Mouse (Mus musculus): ENCODE measurements around the gene Otogl. TPM values are rescaled to one million over a fixed set of nuclear protein-coding genes. Genes with fewer than 3 reads are reported as not detected.
A peak's percentile ranks its signal among the peaks of the same experiment; 100 is the strongest.
"Not testable (repeated sequence)": the region's sequence is repeated elsewhere in the genome, so short reads cannot be mapped to it uniquely, and the experiment has no call there.

Gene Otogl
- polyA plus RNA-seq, 1 experiment from 2014 or later, result 0.25 TPM

GRCm38 (mm10) chr10:107810649-107811398 lies 101.1 kb downstream of the Otogl start:
- DNase-seq, result no peak
- H3K4me2 ChIP-seq, result no peak overlapping the region

DNA sequence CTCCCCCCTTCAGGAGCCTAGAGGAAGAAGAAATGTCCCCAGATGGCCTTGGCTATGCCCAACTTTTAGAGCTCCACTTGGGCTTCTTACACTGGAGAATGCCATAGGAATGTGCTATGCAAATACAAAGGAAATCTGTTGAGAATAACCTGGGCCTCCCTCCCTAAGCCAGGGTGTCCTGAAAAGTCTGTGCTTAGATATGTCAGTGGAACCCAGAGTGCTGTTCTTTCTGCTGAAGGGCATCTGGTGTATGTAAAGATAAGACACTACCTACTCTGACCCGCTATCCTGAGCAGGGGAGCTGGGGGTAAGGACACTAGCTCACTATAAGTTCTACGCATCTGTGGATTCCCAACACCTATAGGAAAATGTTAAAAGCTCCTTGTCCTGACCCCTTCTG lies 106.7 kb downstream of the Otogl start:
- no peak for TF ChIP-seq CTCF (IDR thresholded peaks at IDR 0.05; ENCODE audit: low read depth)
- Histone ChIP-seq H3K9me3 (ENCODE audit: low read depth, low read length) (no peaks in the 10 kb centered on the region), H3K4me2 (no peak overlapping the region), H3K9ac (no peak overlapping the region), H3K36me3 (ENCODE audit: insufficient read depth) (no peaks in the 10 kb centered on the region), H3K27me3 (ENCODE audit: insufficient read depth, low read length) (no peaks in the 10 kb centered on the region), H3K4me1 (ENCODE audit: insufficient read depth) (no peaks in the 10 kb centered on the region), H3K4me3 (ENCODE audit: low read depth, low read length) (no peak overlapping the region), H3K27ac (ENCODE audit: low read depth) (no peak overlapping the region)
- 63% methylated on average over 2 of the region's 2 CpGs for WGBS
- ATAC-seq (ENCODE audit: insufficient read depth) (peak; percentile 44; the same call in 1 of the 2 replicates), DNase-seq (no peak)

More at GRCm38 (mm10) chr10:107810649-107811398, 101.1 kb downstream of the Otogl start:
- 0 out of 2 replicates have a peak, but pooled peaks have one; percentile 28 for ATAC-seq (ENCODE audit: insufficient read depth)
- Histone ChIP-seq H3K36me3 (ENCODE audit: insufficient read depth) (no peaks in the 10 kb centered on the region), H3K9me3 (ENCODE audit: low read depth, low read length) (no peaks in the 10 kb centered on the region), H3K4me3 (ENCODE audit: low read depth, low read length) (no peak overlapping the region), H3K27me3 (ENCODE audit: insufficient read depth, low read length) (no peaks in the 10 kb centered on the region), H3K4me1 (ENCODE audit: insufficient read depth) (no peaks in the 10 kb centered on the region), H3K27ac (ENCODE audit: low read depth) (no peak overlapping the region), H3K9ac (no peak overlapping the region)
- WGBS, result 55% methylated on average over 6 of the region's 6 CpGs
- no peak for TF ChIP-seq CTCF (IDR thresholded peaks at IDR 0.05; ENCODE audit: low read depth)

DNA sequence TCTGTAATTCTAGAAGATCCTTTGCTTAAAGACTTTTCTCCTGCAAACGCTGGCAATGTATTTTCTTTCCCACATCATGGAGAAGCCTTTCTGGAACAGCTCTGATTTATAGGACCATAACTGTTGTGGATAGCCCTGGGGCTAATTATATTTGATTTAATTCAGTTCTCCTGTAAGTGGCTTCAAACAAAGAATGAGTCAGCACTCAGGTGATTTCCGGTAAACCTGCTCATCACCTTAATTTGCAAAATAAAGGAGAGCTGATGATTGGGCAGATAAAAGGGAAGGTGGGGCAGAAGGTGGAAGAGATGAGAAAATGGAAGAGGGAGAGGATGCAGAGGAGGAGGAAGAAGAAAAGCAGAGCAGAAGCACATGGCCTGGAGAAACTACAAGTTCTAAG lies 107.6 kb downstream of the Otogl start:
- not testable (repeated sequence) for H3K4me1 ChIP-seq (ENCODE audit: insufficient read depth); H3K9me3 ChIP-seq (ENCODE audit: low read depth, low read length); H3K27me3 ChIP-seq (ENCODE audit: insufficient read depth, low read length); H3K9ac ChIP-seq; H3K36me3 ChIP-seq (ENCODE audit: insufficient read depth); ATAC-seq (ENCODE audit: insufficient read depth); DNase-seq; H3K27ac ChIP-seq (ENCODE audit: low read depth); H3K4me3 ChIP-seq (ENCODE audit: low read depth, low read length); H3K4me2 ChIP-seq
- 59% methylated on average over 2 of the region's 2 CpGs for whole genome bisulfite sequencing

DNA sequence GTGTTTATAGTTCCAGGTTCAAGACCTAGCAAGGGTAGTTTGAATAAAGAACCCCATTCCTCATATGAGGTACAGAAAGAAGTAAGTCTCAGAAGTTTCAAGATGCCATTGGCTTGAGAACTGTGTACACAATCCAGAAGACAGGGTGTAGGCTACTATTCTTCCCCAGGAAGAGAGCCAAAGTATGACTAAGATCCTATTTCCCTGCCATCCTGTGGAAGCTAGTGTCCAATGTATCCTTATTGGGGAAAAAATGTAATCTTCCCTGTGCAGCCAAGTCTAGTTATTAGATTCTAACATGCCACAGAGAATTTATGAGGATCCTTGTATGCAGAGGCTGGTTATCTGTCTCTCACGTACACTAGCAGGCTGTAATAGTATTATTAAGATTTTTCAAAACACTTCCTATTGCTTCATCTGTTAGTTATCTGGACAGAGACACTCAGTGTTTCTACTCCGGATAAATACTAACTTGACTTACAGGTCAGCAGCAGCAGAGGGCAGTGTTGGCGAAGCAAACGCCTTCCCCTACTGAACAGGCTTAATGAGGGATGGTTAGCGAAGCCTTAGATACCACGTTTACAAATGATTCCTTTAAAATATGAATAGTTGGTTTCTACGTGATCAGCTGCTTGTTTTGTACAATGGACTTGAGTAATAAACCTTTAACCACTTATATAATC lies 112.1 kb downstream of the Otogl start:
- WGBS, result 7% methylated on average over 7 of the region's 7 CpGs
- Histone ChIP-seq H3K4me2 (no peak overlapping the region), H3K27ac (ENCODE audit: low read depth) (no peak overlapping the region), H3K9ac (no peak overlapping the region), H3K4me1 (ENCODE audit: insufficient read depth) (no peaks in the 10 kb centered on the region), H3K9me3 (ENCODE audit: low read depth, low read length) (no peaks in the 10 kb centered on the region), H3K27me3 (ENCODE audit: insufficient read depth, low read length) (no peaks in the 10 kb centered on the region), H3K4me3 (ENCODE audit: low read depth, low read length) (no peak overlapping the region), H3K36me3 (ENCODE audit: insufficient read depth) (no peaks in the 10 kb centered on the region)
- TF ChIP-seq CTCF (IDR thresholded peaks at IDR 0.05; ENCODE audit: low read depth), result peak; percentile 77
- DNase-seq, result peak; percentile 89
- peak; percentile 88 for ATAC-seq (ENCODE audit: insufficient read depth)

DNA sequence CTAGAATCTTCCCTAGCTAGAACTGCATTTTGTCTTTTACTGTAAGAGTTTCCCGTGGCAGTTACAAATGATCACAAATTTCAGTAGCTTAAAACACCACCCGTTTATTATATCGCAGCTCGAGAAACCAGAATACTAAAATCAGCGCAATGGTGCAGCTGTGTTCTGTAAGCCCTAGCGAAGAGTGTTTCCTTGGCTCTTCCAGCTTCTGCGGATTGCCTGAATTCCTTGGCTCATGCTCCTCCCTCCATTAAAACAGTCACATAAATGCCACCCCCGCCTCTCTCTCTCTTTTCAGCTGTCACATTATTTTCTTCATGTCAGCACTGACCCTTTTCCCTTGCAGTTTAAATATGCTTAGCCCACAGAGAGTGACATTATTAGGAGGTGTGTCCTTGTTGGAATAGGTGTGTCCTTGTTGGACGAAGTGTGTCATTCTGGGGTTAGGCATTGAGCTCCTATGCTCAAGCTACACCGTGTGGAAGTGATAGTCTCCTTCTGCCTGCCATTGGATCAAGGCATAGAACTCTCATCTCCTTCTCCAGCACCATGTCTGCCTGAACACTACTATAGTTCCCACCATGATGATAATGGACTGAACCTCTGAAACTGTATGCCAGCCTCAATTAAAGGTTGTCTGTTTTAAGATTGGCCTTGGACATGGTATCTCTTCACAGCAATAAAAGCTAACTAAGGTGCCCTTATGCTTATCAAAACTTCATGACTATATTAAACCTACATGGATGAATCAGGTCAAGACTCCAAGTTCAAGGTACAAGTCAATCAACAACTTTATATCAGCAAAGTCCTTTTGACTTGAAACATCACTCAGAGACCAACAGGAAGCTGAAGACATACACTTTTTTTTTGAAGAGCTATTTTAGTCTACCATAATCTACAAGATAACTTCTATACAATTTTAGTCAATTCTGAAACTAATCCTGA lies 116.8 kb downstream of the Otogl start:
- WGBS, result 35% methylated on average over 10 of the region's 10 CpGs
- Histone ChIP-seq H3K9ac (no peak overlapping the region), H3K4me3 (ENCODE audit: low read depth, low read length) (no peak overlapping the region), H3K4me2 (no peak overlapping the region), H3K9me3 (ENCODE audit: low read depth, low read length) (no peaks in the 10 kb centered on the region), H3K36me3 (ENCODE audit: insufficient read depth) (no peaks in the 10 kb centered on the region), H3K4me1 (ENCODE audit: insufficient read depth) (no peaks in the 10 kb centered on the region), H3K27me3 (ENCODE audit: insufficient read depth, low read length) (no peaks in the 10 kb centered on the region), H3K27ac (ENCODE audit: low read depth) (peak overlapping the region; percentile 50)
- ATAC-seq (ENCODE audit: insufficient read depth) (peak; percentile 90), DNase-seq (peak; percentile 73)
- TF ChIP-seq CTCF (IDR thresholded peaks at IDR 0.05; ENCODE audit: low read depth), result no peak

DNA sequence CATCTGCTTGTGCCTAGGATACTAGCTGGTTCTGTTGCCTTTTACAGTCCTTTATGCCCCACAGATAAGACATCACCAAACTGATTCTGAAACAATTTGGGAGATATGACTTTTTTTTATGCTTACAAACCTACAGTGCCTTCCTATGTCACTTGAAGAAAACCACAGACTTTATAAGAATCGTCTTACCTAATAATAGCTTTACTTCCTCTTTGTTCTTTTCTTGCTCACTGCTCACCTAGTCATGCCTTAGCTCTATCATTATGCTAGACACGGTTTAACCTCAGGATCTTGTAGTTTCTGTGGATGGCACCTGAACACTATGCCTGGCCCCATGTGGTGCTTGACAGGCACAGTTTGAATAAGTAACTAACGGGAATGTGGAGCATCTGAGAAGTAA lies 119.4 kb downstream of the Otogl start:
- Histone ChIP-seq H3K27ac (ENCODE audit: low read depth) (no peak overlapping the region), H3K9ac (no peak overlapping the region), H3K27me3 (ENCODE audit: insufficient read depth, low read length) (no peaks in the 10 kb centered on the region), H3K4me3 (ENCODE audit: low read depth, low read length) (no peak overlapping the region), H3K4me2 (no peak overlapping the region), H3K4me1 (ENCODE audit: insufficient read depth) (no peaks in the 10 kb centered on the region), H3K36me3 (ENCODE audit: insufficient read depth) (no peaks in the 10 kb centered on the region), H3K9me3 (ENCODE audit: low read depth, low read length) (no peaks in the 10 kb centered on the region)
- ATAC-seq (ENCODE audit: insufficient read depth) (no peak), DNase-seq (no peak)
- 81% methylated on average over 3 of the region's 3 CpGs for WGBS
- no peak for TF ChIP-seq CTCF (IDR thresholded peaks at IDR 0.05; ENCODE audit: low read depth)
